Mouse (Mus musculus): ENCODE results near the gene Gm49368.
"Not testable (repeated sequence)": the region's sequence is repeated elsewhere in the genome, so short reads cannot be mapped to it uniquely, and the experiment has no call there.

Gene Gm49368

DNA sequence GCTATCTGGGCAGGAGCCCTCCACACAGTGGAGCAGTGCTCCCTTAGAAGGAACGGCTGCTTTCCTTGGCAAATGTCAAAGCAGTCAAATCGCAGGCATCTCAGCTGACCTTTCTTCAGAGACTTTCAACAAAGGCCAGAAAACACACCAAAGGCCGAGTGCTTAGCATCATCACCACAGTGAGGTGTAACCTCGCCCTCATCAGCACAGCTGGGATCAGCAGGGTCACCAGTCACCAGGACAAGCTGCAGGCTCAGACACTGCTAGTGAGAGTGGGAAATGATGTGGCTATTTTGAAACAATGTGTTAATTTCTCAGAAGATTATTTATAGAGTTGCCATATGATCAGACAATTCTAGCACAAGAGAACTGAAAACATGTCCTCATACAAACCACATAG, 74.4 kb downstream of the Gm49368 start:
- no peak for DNase-seq

DNA sequence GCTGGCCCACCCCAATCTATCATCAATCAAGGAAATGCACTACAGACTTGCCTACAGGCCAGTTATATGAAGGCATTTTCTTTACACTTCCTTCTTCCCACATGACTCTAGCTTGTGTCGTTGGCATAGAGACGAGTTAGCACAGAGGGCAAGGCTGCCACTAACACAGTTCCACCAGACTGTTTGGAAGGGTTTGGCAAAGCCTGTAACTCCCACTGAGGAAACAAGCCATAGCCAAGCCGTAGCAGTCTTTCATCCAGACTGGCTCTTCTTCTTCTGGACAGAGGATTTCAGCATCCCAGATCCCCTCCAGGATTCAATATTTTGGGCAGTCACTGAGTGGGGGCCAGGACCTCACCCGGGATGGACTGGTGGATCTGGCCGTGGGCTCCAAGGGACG, 77.1 kb downstream of the Gm49368 start:
- DNase-seq = no peak

DNA sequence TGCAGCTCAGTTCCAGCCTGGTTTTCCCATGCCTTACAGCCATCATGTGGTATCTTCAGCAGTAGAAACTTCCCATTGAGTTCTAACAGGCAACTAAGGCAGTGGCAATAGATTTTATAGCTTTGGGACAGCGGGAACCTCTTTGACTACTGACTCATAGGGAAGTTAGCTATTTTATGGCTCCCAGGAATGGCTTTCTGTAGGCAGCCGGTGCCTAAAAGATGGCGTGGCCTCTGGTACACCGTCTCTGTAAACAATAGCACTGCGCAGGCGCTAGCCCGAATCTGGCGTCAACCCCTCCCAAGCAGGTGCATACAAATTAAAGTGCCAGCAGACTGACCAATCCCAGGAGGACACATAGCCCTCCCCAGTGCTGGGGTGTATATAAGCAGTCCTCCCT, 88.5 kb downstream of the Gm49368 start:
- no peak for DNase-seq

DNA sequence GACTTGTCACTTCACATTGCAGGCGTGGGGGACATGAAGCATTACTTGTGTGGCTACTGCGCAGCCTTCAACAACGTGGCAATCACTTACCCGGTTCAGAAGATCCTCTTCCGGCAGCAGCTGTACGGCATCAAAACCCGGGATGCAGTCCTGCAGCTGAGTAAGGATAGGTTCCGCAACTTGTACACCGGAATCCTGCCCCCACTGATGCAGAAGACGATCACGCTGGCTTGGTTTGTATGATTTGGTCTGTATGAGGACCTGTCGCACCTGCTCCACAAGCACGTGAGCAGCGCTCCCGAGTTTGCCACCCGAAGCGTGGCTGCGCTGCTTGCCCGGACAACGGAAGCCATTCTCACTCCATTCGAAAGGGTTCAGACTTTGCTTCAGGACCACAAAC, 91.6 kb downstream of the Gm49368 start, which contains the start of gene Itgad:
Gene Itgad, plus strand, starts transcription at position 301 of the 400 bp plus-strand sequence.
- DNase-seq = no peak

DNA sequence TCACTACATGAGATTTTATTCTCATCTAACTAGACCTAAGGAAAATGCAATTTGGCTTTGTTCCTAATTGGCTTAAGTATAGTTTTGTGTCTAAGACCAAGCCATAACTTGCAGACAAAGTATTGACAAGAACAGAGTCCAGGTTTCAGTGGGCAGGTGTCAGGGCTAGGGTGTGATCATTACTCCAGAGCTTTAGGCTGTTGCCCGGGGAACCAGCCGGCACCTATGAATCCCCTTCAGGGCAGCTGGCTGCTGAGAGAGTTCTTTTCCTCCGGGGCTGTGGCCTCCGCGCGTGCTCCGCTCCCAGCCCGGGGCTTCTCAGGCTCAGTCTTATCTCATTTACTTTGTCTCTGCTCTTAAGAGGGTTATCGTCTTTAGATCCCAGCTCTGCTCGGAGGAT, 92.4 kb downstream of the Gm49368 start:
- no peak for DNase-seq

DNA sequence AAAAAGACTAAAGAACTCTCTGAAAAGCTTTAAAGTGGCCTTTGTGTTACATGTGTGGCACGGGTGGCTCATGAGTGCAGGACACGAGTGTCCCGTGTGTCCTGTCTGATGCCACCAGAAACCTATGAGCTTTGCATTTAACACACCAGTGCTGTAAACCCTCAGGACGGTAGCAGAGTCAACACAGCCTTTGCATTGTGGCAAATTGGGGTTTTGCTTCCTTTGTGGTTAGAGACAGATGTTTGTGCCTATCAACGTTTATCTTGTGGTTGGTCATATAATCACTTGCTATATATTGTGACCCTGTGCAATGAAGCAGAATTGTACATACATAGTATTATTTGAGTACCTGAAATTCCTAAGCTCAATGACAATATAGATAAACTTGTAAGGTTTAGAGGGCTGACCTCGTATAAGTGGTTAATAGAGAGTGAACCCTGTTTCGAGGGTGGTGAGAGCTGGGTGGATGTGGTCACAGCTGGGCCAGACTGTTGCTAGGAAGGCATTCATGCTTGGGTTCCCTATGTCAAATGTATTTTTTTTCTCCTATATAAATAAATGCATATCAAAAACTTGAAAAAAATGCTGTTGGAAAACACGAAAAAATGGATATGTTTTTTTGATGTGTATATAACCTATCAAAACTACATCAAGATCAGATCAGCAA, 96.3 kb downstream of the Gm49368 start:
- DNase-seq = not testable (repeated sequence)

DNA sequence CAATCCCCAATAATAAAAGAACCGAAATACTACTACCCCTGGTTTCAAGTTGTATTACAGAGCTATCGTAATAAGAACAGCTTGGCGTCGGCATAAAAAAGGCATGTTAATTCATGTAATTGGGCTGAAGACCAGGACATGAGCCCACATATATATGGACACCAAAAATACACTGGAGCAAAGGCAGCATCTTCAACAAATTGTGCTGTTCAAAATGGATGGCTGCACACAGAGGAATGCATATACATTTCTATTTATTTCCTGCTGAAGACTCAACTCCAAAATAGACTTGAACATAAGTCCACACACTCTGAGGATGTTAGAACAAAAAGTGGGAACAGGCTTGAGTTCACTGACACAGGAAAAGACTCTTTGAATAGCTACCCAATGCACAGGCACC, 101.5 kb downstream of the Gm49368 start:
- DNase-seq = no peak

DNA sequence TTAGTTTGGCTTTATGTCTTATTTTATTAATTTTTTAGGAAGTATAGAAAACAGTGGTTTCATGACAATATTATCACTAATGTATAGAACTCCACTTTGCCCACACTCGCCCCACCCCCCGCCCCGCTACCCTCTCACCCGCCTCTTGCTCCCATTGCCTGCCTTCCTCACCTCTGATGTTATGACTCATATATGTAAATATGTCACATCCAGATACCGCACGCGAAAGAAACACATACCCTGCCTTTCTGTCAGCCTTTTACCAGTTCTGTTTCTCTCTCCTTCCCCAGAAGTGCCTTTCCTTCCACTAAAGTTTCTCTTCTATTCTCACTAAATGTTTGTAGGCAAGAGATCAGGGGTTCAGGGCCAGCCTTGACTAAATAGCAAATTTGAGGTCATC, 103.9 kb downstream of the Gm49368 start:
- DNase-seq = no peak

DNA sequence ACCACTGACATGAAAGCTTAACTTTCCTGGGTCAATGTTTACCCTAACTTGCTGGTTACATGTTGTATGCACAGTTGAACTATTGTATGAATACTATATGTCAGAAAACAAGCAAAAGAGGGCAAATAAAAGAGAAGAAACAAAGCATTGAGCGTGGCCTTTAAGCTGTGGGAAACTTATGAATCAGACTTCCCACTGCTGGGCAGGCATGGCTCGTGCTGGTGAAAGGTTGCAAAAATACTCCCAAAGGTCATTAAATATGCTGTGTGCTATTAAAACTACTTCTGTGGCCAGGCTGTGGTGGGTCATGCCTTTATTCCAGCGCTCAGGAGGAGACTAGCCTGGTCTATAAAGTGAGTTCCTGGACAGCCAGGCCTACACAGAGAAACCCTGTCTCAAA, 107.5 kb downstream of the Gm49368 start:
- DNase-seq = no peak

Data from lung, postnatal 4 days (tissue).